Mouse (Mus musculus): ENCODE data around the gene Ctu2. TPM values are rescaled to one million over a fixed set of nuclear protein-coding genes. Genes with fewer than 3 reads are reported as not detected.

Ctu2 gene
- polyA plus RNA-seq, 1 experiment from 2014 or later: 84.7 TPM

DNA sequence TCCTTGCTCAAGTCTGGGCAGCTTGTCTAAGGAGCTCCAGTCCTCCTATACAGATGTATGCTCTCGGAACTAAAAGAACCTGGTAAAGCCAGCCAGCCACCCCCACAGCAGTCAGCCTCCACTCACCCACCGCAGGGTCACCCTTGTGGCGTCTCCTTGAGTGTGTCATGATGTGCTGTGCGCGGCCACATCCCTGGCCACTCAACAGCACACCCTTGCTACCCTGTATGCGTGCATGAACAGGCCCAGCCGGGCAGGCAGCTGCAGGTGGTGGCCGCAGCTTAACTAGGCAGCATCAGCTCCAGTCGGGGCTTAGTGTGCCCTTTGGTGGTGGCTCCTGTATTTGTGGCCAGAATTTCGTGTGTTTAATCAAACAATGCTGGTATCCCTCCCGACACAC, 18.8 kb upstream of the Ctu2 start:
- no peak overlapping the region for H3K27ac ChIP-seq
- DNase-seq (ENCODE audit: extremely low spot score, low spot score): no peak
- no peak overlapping the region for H3K4me3 ChIP-seq
- no peaks in the 10 kb centered on the region for H3K36me3 ChIP-seq (replicated peaks)
- H3K9me3 ChIP-seq: no peaks in the 10 kb centered on the region
- H3K27me3 ChIP-seq (ENCODE audit: poor library complexity, severe bottlenecking): peaks cover 58% of the 10 kb centered on the region
- 82% methylated on average over 11 of the region's 11 CpGs for WGBS
- H3K4me1 ChIP-seq: peaks cover 24% of the 10 kb centered on the region

DNA sequence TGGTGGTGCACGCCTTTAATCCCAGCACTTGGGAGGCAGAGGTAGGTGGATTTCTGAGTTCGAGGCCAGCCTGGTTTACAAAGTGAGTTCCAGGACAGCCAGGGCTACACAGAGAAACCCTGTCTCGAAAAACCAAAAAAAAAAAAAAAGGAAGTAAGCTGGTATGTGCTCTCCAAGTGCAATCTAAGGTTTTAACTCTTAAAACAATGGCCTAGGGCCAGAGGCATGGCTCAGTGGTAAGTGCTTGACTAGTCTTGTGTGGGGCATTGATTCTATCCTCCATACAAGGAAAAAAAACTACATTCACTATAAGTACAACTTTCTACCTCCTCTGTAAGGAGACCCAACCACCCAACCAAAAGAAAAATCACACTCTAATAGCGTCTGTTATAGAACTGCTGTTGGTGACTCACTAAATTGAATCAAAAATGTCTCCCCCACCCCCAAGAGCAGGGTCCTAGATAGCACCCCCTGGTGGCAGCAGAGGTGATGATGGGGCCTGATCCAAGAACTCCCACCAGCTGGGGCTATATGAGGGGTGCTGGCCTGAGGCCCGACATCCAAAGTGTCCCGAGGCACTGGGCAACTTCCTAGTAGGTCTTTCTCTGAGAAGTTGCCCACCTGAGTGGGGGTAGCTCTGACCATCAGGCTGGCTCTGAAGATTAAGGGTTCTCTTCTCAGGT, 16.6 kb upstream of the Ctu2 start:
- no peaks in the 10 kb centered on the region for H3K9me3 ChIP-seq
- H3K27ac ChIP-seq: no peak overlapping the region
- H3K4me3 ChIP-seq: no peak overlapping the region
- no peak for DNase-seq (ENCODE audit: extremely low spot score, low spot score)
- peaks cover 76% of the 10 kb centered on the region for H3K27me3 ChIP-seq (ENCODE audit: poor library complexity, severe bottlenecking)
- peaks cover 46% of the 10 kb centered on the region for H3K4me1 ChIP-seq
- WGBS: 64% methylated on average over 6 of the region's 6 CpGs
- H3K36me3 ChIP-seq (replicated peaks): no peaks in the 10 kb centered on the region

DNA sequence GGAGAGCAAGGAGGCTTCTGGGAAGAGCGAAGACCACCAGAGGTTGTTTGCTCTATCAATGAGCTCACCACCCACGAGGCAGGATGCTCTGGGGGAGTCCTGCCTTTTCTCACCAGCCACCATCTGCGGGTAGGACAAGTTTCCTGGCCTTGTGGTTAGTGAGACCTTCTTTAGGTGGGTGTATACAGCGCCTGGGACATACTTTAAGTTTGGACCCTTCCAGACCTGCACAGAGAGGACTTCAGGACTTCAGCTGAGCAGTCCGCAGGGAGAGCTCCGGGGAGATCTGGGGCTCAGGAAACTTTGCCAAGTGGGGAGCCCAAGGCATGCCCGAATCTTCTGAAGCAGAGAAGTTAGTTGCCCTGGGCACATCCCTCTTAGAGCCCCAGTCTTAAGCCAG, 16.0 kb upstream of the Ctu2 start:
- Histone ChIP-seq H3K27ac (0 out of 2 replicates have a peak overlapping the region, but pooled peaks have one; percentile 1), H3K36me3 (replicated peaks) (no peaks in the 10 kb centered on the region), H3K9me3 (no peaks in the 10 kb centered on the region), H3K4me1 (peaks cover 50% of the 10 kb centered on the region), H3K4me3 (peak overlapping the region; percentile 48), H3K27me3 (ENCODE audit: poor library complexity, severe bottlenecking) (peaks cover 76% of the 10 kb centered on the region)
- DNase-seq (ENCODE audit: extremely low spot score, low spot score): no peak
- WGBS: 34% methylated on average over 7 of the region's 7 CpGs

DNA sequence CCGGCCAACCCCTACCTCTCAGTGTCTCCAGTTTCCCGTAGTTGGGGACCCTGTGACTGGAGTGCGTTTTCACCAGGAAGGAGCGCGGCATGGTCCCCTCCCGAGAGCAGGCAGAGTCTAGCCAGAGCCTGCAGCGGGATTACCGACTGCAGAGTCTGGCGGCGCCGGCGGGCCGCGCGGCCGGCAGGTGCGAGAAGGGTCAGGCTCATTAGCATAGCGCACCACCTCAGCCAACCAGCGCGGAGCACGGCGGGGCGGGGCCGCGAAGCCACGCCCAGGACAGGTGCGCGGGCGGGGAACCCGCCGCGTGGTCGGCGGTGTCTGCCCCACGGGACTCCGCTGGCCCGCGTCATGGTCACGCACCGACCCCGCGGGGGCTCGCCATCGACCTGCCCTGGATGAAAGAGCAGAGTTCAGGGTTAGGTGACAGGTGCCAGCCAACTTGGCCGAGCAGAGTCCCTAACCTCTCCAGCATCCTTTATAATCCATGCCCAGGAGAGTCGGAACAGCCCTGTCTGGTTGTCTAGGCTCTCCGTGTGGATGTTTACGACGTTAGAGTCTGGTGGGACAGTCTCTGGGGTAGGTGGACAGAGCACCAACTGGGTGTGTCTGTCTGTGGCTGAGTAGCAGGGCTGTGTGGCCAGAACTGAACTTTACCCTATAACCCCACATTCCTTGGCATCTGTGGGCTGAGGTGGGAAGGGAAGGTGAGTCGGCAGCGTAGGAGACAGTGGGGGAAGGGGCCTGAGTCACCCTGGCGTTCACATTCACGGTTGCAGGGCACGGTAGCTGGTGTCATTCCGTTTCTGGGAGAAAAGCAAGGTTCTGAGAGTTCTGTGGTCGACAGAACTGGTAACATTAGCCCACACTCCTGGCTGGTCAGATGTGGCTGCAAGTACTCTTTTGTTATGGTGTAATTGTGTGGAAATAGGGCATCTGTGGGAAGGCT, 15.1 kb upstream of the Ctu2 start, which contains the start of gene Snai3:
Snai3 (minus strand) TSS at position 210 of the 949 bp plus-strand sequence.
- H3K27me3 ChIP-seq (ENCODE audit: poor library complexity, severe bottlenecking): peaks cover 74% of the 10 kb centered on the region
- H3K36me3 ChIP-seq (replicated peaks): peaks cover 5% of the 10 kb centered on the region
- peak within 1 kb of the TSS; percentile 1; the same call in 1 of the 2 replicates for H3K27ac ChIP-seq
- peaks cover 52% of the 10 kb centered on the region for H3K4me1 ChIP-seq
- DNase-seq (ENCODE audit: extremely low spot score, low spot score): peak; percentile 40
- peak within 1 kb of the TSS; percentile 48 for H3K4me3 ChIP-seq
- no peaks in the 10 kb centered on the region for H3K9me3 ChIP-seq
- 2% methylated on average over 56 of the region's 56 CpGs for WGBS

DNA sequence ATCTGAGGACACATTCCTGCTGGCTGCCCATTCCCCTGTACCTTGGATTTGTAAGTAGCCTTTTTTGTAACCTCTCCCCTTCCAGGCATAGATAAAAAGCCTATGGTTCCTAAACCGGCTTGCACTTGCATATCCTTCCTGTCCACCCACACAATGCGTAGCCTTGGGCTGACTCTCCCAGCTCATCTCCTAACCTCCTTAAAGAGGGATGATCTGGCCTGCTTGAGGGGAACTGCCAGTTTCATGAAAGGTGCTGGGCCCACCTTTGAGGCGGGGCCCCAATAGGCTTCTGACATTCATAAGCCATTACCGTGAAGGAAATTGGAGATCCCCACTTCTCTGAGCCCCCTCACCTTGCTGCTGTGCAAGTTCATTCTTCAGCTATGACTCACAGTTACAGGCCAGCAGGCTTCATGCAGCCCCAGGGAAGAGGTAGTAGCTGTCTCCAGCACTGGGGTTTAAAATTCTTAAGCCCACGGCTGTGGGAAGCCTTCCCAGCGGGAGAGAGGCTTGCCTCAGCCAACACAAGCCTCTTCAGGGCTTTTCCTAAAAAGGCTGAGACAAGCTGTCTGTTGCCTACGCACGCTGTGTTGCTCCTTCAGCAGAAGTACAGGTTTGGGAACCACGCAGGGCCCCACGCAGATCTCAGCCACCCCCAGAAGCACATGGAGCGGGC, 14.3 kb upstream of the Ctu2 start:
- H3K4me1 ChIP-seq: peaks cover 52% of the 10 kb centered on the region
- H3K36me3 ChIP-seq (replicated peaks): peaks cover 11% of the 10 kb centered on the region
- no peak for DNase-seq (ENCODE audit: extremely low spot score, low spot score)
- H3K4me3 ChIP-seq: no peak overlapping the region
- WGBS: 63% methylated on average over 11 of the region's 11 CpGs
- H3K27me3 ChIP-seq (ENCODE audit: poor library complexity, severe bottlenecking): peaks cover 70% of the 10 kb centered on the region
- no peak overlapping the region for H3K27ac ChIP-seq
- no peaks in the 10 kb centered on the region for H3K9me3 ChIP-seq

DNA sequence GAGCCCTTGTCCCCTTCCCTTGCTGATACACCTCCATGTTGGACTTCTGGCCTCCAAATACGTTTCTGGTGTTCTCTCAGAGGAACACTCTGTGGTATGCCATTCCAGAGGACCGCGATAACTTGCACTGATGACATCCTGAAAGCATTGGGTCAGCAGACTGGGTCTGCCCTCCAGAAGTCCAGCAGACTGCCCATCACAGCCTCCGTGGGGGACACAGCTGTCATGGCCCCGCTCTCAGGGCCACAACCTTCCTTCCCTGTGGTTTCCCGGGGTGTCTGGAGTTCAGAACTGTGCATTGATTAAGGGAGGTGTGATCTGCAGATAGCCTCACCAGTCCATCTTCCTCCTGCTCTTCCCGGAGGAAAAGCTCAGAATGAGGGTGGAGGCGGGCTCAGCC, 13.4 kb upstream of the Ctu2 start:
- H3K9me3 ChIP-seq: no peaks in the 10 kb centered on the region
- H3K4me1 ChIP-seq: peaks cover 52% of the 10 kb centered on the region
- no peak overlapping the region for H3K4me3 ChIP-seq
- 74% methylated on average over 8 of the region's 8 CpGs for WGBS
- H3K27ac ChIP-seq: no peak overlapping the region
- no peak for DNase-seq (ENCODE audit: extremely low spot score, low spot score)
- H3K27me3 ChIP-seq (ENCODE audit: poor library complexity, severe bottlenecking): peaks cover 64% of the 10 kb centered on the region
- H3K36me3 ChIP-seq (replicated peaks): peaks cover 20% of the 10 kb centered on the region

DNA sequence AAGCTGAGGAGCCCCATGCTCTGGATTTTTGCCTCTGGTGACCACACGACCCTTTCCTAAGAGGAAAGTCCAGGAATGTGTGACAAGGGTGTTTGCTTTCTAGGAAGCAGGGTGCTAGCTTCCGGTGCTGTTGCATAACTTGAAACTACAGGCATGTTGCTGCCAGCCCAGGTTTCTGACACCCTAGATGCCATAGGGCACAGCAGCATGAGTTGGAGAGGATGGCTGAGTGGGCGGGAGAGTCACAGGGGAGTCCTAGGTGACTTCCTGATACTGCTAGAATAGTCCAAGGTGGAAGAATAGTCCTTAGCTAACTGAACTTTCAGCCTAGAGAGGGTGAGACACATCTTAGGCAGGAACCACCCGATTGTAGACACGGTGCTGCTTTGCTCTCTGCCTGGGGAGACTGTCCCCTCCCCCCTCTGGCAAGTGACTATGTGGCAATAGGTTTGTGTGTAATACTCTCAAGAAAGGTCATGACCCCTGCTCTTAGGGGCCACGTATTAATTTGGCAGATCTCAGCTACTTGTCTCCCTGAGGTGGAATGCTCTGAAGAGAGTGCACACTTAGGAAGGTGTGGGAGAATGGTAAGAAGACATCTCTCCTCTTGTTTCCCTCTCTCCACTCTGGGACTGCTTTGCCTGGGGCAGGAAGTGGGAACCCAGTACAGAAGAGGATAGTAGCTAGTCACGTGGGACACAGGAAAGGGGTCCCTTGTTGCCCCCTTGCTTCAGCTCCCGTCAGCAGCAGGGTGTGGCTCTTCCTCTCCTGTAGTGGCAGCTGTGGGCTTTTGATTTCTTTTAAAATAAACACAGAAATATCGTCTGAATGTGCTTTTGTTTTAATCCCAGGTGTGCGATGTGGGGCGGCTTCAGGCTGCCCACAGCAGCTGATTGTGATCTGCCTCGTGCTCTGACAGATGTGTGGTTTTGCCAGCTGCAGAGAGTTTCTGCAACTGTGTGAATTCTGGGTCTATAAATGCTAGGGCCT, 12.0 kb upstream of the Ctu2 start:
- H3K4me3 ChIP-seq: no peak overlapping the region
- H3K9me3 ChIP-seq: no peaks in the 10 kb centered on the region
- DNase-seq (ENCODE audit: extremely low spot score, low spot score): no peak
- peaks cover 52% of the 10 kb centered on the region for H3K4me1 ChIP-seq
- peaks cover 33% of the 10 kb centered on the region for H3K36me3 ChIP-seq (replicated peaks)
- H3K27me3 ChIP-seq (ENCODE audit: poor library complexity, severe bottlenecking): peaks cover 51% of the 10 kb centered on the region
- 72% methylated on average over 12 of the region's 12 CpGs for WGBS
- no peak overlapping the region for H3K27ac ChIP-seq

DNA sequence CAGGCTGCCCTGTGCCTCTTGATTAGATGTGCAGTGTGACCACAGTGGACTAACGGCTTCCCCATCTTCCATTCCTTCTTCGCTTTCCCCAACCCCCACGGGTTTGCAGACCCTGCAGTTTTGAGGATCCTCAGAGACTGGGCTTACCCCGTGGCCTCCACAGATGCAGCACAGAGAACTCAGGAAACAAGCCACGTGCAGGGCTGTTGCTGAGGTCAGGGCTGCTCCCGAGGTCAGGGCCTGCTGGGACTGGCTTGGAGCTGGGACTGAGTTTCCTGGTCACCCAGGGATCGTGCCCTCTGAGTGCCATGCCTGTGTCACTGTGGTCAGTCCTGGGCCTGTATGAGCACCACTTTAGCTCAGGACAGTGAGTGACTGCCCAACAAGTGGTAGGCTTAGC, 11.0 kb upstream of the Ctu2 start:
- 69% methylated on average over 7 of the region's 7 CpGs for WGBS
- Histone ChIP-seq H3K9me3 (no peaks in the 10 kb centered on the region), H3K27ac (no peak overlapping the region)

DNA sequence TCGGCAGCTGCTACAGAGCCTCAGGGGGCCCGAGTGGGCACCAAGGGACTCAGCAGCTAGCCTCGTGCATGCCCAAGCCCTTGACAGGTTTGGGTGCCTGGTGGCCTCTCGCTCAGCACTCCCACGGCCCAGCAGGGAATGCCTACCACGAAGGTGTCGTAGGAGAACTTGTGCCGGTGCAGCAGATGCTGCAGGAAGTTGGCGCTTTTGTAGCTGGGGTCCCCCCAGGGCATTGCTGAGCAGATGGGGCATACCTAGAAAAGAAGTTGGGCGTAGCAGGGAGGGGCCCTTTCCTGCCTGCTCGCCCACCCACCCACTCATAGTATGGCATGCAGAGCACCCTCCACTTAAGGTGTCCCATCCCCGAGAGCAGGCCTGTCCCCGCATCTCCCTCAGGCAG, 8.1 kb upstream of the Ctu2 start:
- H3K4me1 ChIP-seq: peaks cover 22% of the 10 kb centered on the region
- H3K27ac ChIP-seq: no peak overlapping the region
- peaks cover 60% of the 10 kb centered on the region for H3K36me3 ChIP-seq (replicated peaks)
- no peak overlapping the region for H3K4me3 ChIP-seq
- no peaks in the 10 kb centered on the region for H3K9me3 ChIP-seq
- 93% methylated on average over 13 of the region's 13 CpGs for WGBS
- no peak for DNase-seq (ENCODE audit: extremely low spot score, low spot score)
- H3K27me3 ChIP-seq (ENCODE audit: poor library complexity, severe bottlenecking): peaks cover 12% of the 10 kb centered on the region

More for the DNA sequence above, 11.0 kb upstream of the Ctu2 start:
- Histone ChIP-seq H3K27me3 (ENCODE audit: poor library complexity, severe bottlenecking) (peaks cover 40% of the 10 kb centered on the region), H3K36me3 (replicated peaks) (peaks cover 42% of the 10 kb centered on the region), H3K4me1 (peaks cover 49% of the 10 kb centered on the region), H3K4me3 (no peak overlapping the region)
- no peak for DNase-seq (ENCODE audit: extremely low spot score, low spot score)

DNA sequence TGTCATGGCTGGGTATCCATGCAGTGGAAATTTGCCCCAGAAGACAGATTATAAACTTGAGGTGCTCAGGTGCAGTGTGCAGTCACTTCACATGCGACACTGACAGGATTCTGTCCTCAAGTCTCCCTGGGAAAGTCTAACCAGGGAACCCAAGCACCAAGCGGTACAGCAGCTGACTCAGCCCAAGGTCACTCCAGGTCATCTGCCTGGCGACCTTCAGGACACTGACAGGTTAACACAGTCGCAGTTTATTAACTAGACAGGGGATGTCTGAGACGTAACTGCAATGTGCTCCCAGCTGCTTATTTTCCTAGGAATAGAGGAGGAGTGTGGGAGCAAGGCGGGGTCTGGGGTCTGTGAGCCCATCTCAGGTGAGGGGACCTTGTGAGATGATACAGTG, 6.5 kb upstream of the Ctu2 start:
- Histone ChIP-seq H3K4me1 (peaks cover 12% of the 10 kb centered on the region), H3K27me3 (ENCODE audit: poor library complexity, severe bottlenecking) (no peaks in the 10 kb centered on the region), H3K4me3 (no peak overlapping the region), H3K36me3 (replicated peaks) (peaks cover 74% of the 10 kb centered on the region), H3K27ac (no peak overlapping the region), H3K9me3 (no peaks in the 10 kb centered on the region)
- DNase-seq (ENCODE audit: extremely low spot score, low spot score): no peak
- WGBS: 87% methylated on average over 6 of the region's 6 CpGs

DNA sequence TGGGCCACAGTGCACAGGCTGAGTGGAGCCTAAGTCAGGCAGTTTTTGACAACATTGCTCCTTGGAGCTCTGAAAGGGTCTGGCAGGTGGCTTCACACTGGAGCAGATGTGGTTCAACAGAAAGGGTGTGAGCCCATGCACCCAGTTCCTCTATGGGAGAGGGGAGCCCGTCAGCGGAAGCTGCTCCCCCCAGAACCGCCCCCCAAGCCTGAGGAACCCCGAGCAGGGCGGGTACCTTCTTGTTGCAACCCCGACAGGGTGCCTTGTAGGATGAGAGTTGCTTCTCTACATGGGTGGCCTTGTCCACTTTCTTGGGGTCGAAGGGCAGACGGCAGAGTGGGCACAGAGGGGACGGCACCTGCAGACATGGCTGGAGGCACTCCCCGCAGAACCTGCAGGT, 6.0 kb upstream of the Ctu2 start:
- peaks cover 74% of the 10 kb centered on the region for H3K36me3 ChIP-seq (replicated peaks)
- no peak overlapping the region for H3K4me3 ChIP-seq
- H3K27me3 ChIP-seq (ENCODE audit: poor library complexity, severe bottlenecking): no peaks in the 10 kb centered on the region
- 90% methylated on average over 10 of the region's 10 CpGs for WGBS
- H3K27ac ChIP-seq: no peak overlapping the region
- DNase-seq (ENCODE audit: extremely low spot score, low spot score): no peak
- H3K4me1 ChIP-seq: peaks cover 14% of the 10 kb centered on the region
- no peaks in the 10 kb centered on the region for H3K9me3 ChIP-seq

DNA sequence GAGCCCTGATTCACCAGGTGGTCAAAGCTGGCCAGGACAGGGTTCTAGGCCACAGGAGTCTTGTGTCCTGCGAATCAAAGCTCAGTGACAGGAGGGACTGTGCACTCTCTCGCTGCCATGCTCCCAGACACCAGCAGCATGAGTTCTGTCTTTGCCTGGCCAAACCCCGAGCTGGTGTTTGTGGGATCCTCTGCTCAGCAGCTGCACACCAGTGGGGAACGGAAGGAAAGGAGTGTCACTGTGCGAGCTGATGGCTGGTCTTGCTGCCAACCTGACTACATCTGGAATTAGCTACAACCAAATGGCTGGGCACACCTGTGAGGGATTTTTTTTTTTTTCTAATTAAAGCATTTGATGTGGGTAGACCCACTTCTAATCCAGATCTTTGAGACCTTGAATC, 5.3 kb upstream of the Ctu2 start:
- H3K9me3 ChIP-seq: no peaks in the 10 kb centered on the region
- no peak for DNase-seq (ENCODE audit: extremely low spot score, low spot score)
- H3K27me3 ChIP-seq (ENCODE audit: poor library complexity, severe bottlenecking): no peaks in the 10 kb centered on the region
- H3K4me3 ChIP-seq: no peak overlapping the region
- H3K36me3 ChIP-seq (replicated peaks): peaks cover 70% of the 10 kb centered on the region
- H3K27ac ChIP-seq: no peak overlapping the region
- H3K4me1 ChIP-seq: peaks cover 15% of the 10 kb centered on the region
- 86% methylated on average over 5 of the region's 5 CpGs for WGBS
